Mouse (Mus musculus) liver, embryonic 14.5 days (tissue): ENCODE results near the gene Cadm2.

Source experiments
- CTCF ChIP-seq: IDR thresholded peaks from 2 replicates; pipeline ENCODE4 v1.5.1; 2016; ENCODE audit warnings: antibody characterized with exemption, low read depth, control low read depth
- EP300 ChIP-seq: IDR thresholded peaks from 2 replicates; pipeline ENCODE4 v1.6.1; 2016; ENCODE audit warnings: antibody characterized with exemption, low read depth

- no peak for TF ChIP-seq CTCF
- TF ChIP-seq EP300 = no peak
Observed at GRCm38 (mm10) chr16:67617256-67617655, 3.5 kb downstream of the Cadm2 start.
